Mouse (Mus musculus) CD4-positive naive resting alpha-beta T cell, adult 57 days (primary cell): ENCODE data around the gene Grik5. TPM values are rescaled to one million over a fixed set of nuclear protein-coding genes. Genes with fewer than 3 reads are reported as not detected.

ENCODE experiments used
- total RNA-seq: library from RNA; stranded (reverse); gene quantifications from one replicate; pipeline ENCODE4 v1.2.4, GENCODE M21; 2023

Grik5 gene
- total RNA-seq: 5.6 TPM

GRCm38 (mm10) chr7:25071979-25072715 is at the start of gene Grik5, which contains the start of gene Zfp574:
Gene Grik5 (minus strand): TSS chr7:25072346.
Gene Zfp574 (plus strand): TSS chr7:25072567.

DNA sequence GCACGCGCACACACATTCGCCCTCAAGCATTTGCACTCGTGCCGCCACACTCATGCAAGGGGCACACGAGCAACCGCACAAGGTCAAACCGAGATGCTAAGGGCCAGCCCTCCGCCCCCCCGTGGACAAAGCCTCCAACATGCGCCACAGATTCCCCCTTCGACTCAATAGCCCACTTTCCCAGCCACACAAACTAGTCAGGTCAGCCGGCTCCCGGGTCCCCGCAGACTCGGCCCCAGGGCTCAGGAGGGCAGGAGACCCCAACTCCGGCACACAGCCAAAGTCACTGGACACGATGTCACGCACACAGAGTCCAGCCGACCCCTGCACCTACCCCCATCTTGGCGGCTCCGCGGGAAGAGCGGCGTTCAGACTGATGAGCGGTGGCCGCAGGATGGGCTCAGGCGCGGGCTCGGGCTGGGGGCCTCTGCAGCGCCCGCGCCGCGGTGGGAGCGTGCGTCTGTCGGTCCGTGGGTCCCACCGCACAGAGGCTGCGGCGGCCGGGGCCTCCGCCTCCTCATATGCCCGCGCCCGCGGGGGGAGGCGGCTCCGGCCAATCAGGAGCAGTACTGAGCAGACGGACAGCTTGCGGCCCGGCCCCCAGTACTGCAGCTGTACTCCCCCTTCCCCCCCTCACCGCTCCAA is 66.6 kb downstream of the Grik5 start, which contains the start of gene Atp1a3:
Atp1a3 (minus strand) TSS at position 538 of the 645 bp plus-strand sequence.

GRCm38 (mm10) chr7:24971972-24972893 is 99.9 kb downstream of the Grik5 start, which contains the start of gene Rabac1:
Gene Rabac1 (minus strand): TSS chr7:24972754.

Other genes with a start within 250 kb of the Grik5 start
- 7.4 TPM for gene Gm9844, start 210.1 kb downstream of the Grik5 start, total RNA-seq
- not detected for gene Lypd4, start 202.4 kb downstream of the Grik5 start, total RNA-seq
- gene Dmrtc2, start 202.3 kb downstream of the Grik5 start, total RNA-seq: not detected
- 3,104 TPM for gene Rps19, start 188.0 kb downstream of the Grik5 start, total RNA-seq
- gene Cd79a, start 175.0 kb downstream of the Grik5 start, total RNA-seq: 52.2 TPM
- 1,864 TPM for gene Arhgef1, start 169.4 kb downstream of the Grik5 start, total RNA-seq
- gene Gm4881, start 127.9 kb downstream of the Grik5 start, total RNA-seq: not detected
- gene Rabac1, start 99.6 kb downstream of the Grik5 start, total RNA-seq: 302 TPM
- 17.4 TPM for gene Atp1a3, start 66.4 kb downstream of the Grik5 start, total RNA-seq
- gene Zfp574, start 221 bp upstream of the Grik5 start, total RNA-seq: 21.9 TPM
- 16.6 TPM for gene Pou2f2, start 107.4 kb upstream of the Grik5 start, total RNA-seq
- gene Dedd2, start 148.3 kb upstream of the Grik5 start, total RNA-seq: 100 TPM
- 18.2 TPM for gene Zfp526, start 149.1 kb upstream of the Grik5 start, total RNA-seq
- 84.8 TPM for gene Gsk3a, start 165.5 kb upstream of the Grik5 start, total RNA-seq
- gene Erf, start 178.4 kb upstream of the Grik5 start, total RNA-seq: 41.5 TPM
- 318 TPM for gene Cic, start 195.4 kb upstream of the Grik5 start, total RNA-seq
- gene Pafah1b3, start 225.6 kb upstream of the Grik5 start, total RNA-seq: 9.2 TPM
- gene Prr19, start 229.1 kb upstream of the Grik5 start, total RNA-seq: not detected
- not detected for gene Tmem145, start 233.8 kb upstream of the Grik5 start, total RNA-seq
- gene Megf8, start 244.8 kb upstream of the Grik5 start, total RNA-seq: 1.1 TPM